Mouse (Mus musculus) limb, embryonic 13.5 days (tissue): ENCODE data around the gene Rapgef5. TPM values are rescaled to one million over a fixed set of nuclear protein-coding genes. Genes with fewer than 3 reads are reported as not detected.

Experiments used
- ATAC-seq: fragments of 200-750 bp; cut with Nextera tagmentation; 2 replicates; pipeline ENCODE4 v1.8.0; 2017; ENCODE audit warnings: low read depth, moderate number of reproducible peaks, moderate TSS enrichment; ENCODE audit not compliant: low FRiP score
- H3K27ac ChIP-seq: fragments of 300-500 bp; sonication (generic); 2 replicates; pipeline ENCODE4 v1.5.1; 2015; ENCODE audit warnings: inconsistent platforms, mild to moderate bottlenecking, moderate library complexity
- H3K27me3 ChIP-seq: fragments of 300-500 bp; sonication (generic); 2 replicates; pipeline ENCODE4 v1.6.1; 2015; ENCODE audit warnings: mild to moderate bottlenecking, inconsistent platforms
- H3K36me3 ChIP-seq: fragments of 300-500 bp; sonication (generic); 2 replicates; pipeline ENCODE4 v1.6.1; 2015; ENCODE audit warnings: inconsistent platforms, mild to moderate bottlenecking, moderate library complexity
- H3K4me1 ChIP-seq: fragments of 300-500 bp; sonication (generic); 2 replicates; pipeline ENCODE4 v1.6.1; 2015; ENCODE audit warnings: inconsistent platforms
- H3K4me2 ChIP-seq: fragments of 300-500 bp; sonication (generic); replicated peaks from 2 replicates; pipeline ENCODE4 v1.6.1; 2015; ENCODE audit warnings: inconsistent platforms, mild to moderate bottlenecking, moderate library complexity
- H3K4me3 ChIP-seq: fragments of 300-500 bp; sonication (generic); 2 replicates; pipeline ENCODE4 v1.5.1; 2015; ENCODE audit warnings: moderate library complexity, mild to moderate bottlenecking, inconsistent platforms
- H3K9ac ChIP-seq: fragments of 300-500 bp; sonication (generic); 2 replicates; pipeline ENCODE4 v1.6.1; 2015; ENCODE audit warnings: mild to moderate bottlenecking, inconsistent platforms
- H3K9me3 ChIP-seq: fragments of 300-500 bp; sonication (generic); 2 replicates; pipeline ENCODE4 v1.6.1; 2016; ENCODE audit warnings: inconsistent platforms
- WGBS: fragments of 180-500 bp; shearing (Covaris S2); methylation state at CpG from one replicate; pipeline ENCODE4 v1.1.7; 2015; 5-methylcytosine and 5-hydroxymethylcytosine counted together
- polyA plus RNA-seq: library from polyadenylated mRNA; unstranded; fragments of >200 nt; fragmentation: Nextera tagmentation; extraction: Ambion mirVana; gene quantifications from 2 replicates; pipeline ENCODE4 v1.2.1, GENCODE M21; 2015

The Rapgef5 gene
- polyA plus RNA-seq, 1 experiment from 2014 or later = 7.6 TPM

GRCm38 (mm10) chr12:117505163-117505562 lies 11.1 kb upstream of the Rapgef5 start:
- H3K9me3 ChIP-seq = no peaks in the 10 kb centered on the region; the same call in 1 of the 2 replicates
- WGBS = 76% methylated on average over 2 of the region's 2 CpGs
- no peak overlapping the region for H3K4me3 ChIP-seq
- no peaks in the 10 kb centered on the region for H3K36me3 ChIP-seq
- ATAC-seq = no peak
- H3K9ac ChIP-seq = no peak overlapping the region
- H3K4me2 ChIP-seq = no peak overlapping the region
- peaks cover 3% of the 10 kb centered on the region; the same call in 1 of the 2 replicates for H3K4me1 ChIP-seq
- no peak overlapping the region for H3K27ac ChIP-seq
- H3K27me3 ChIP-seq = no peaks in the 10 kb centered on the region

GRCm38 (mm10) chr12:117507772-117508171 lies 8.5 kb upstream of the Rapgef5 start:
- 0 out of 2 replicates have a peak, but pooled peaks cover 3% of the 10 kb centered on the region for H3K4me1 ChIP-seq
- H3K27me3 ChIP-seq = no peaks in the 10 kb centered on the region; the same call in 1 of the 2 replicates
- ATAC-seq = no peak
- no peak overlapping the region for H3K27ac ChIP-seq
- H3K9me3 ChIP-seq = no peaks in the 10 kb centered on the region; the same call in 1 of the 2 replicates
- H3K9ac ChIP-seq = no peak overlapping the region
- H3K36me3 ChIP-seq = no peaks in the 10 kb centered on the region
- WGBS = 37% methylated on average over 1 of the region's 1 CpGs
- H3K4me3 ChIP-seq = no peak overlapping the region
- no peak overlapping the region for H3K4me2 ChIP-seq

- Histone ChIP-seq H3K27me3 (no peaks in the 10 kb centered on the region; the same call in 1 of the 2 replicates), H3K9ac (no peak overlapping the region), H3K4me1 (0 out of 2 replicates have a peak, but pooled peaks cover 3% of the 10 kb centered on the region), H3K4me2 (no peak overlapping the region), H3K9me3 (no peaks in the 10 kb centered on the region), H3K36me3 (no peaks in the 10 kb centered on the region), H3K27ac (no peak overlapping the region), H3K4me3 (no peak overlapping the region)
- WGBS = 46% methylated on average over 2 of the region's 2 CpGs
- ATAC-seq = no peak
Measured at GRCm38 (mm10) chr12:117509919-117510318, 6.4 kb upstream of the Rapgef5 start.

GRCm38 (mm10) chr12:117512468-117512867 lies 3.8 kb upstream of the Rapgef5 start:
- H3K4me3 ChIP-seq = no peak overlapping the region
- no peaks in the 10 kb centered on the region for H3K9me3 ChIP-seq
- H3K27ac ChIP-seq = no peak overlapping the region
- WGBS = 68% methylated on average over 3 of the region's 3 CpGs
- no peak overlapping the region for H3K4me2 ChIP-seq
- no peak for ATAC-seq
- no peaks in the 10 kb centered on the region for H3K36me3 ChIP-seq
- H3K9ac ChIP-seq = no peak overlapping the region
- H3K4me1 ChIP-seq = 0 out of 2 replicates have a peak, but pooled peaks cover 3% of the 10 kb centered on the region
- H3K27me3 ChIP-seq = no peaks in the 10 kb centered on the region; the same call in 1 of the 2 replicates

- no peak overlapping the region for H3K4me2 ChIP-seq
Measured at GRCm38 (mm10) chr12:117513150-117513932, 2.9 kb upstream of the Rapgef5 start.

GRCm38 (mm10) chr12:117517275-117517936 lies 1.1 kb downstream of the Rapgef5 start:
- Histone ChIP-seq H3K36me3 (no peaks in the 10 kb centered on the region), H3K27ac (no peak overlapping the region), H3K4me2 (no peak overlapping the region), H3K27me3 (peaks cover 4% of the 10 kb centered on the region; the same call in 1 of the 2 replicates), H3K9ac (no peak overlapping the region), H3K4me3 (no peak overlapping the region), H3K4me1 (no peaks in the 10 kb centered on the region), H3K9me3 (no peaks in the 10 kb centered on the region)
- ATAC-seq = no peak
- WGBS = 83% methylated on average over 14 of the region's 14 CpGs

More at GRCm38 (mm10) chr12:117513150-117513932, 2.9 kb upstream of the Rapgef5 start:
- H3K36me3 ChIP-seq = no peaks in the 10 kb centered on the region
- H3K4me1 ChIP-seq = no peaks in the 10 kb centered on the region
- H3K27me3 ChIP-seq = no peaks in the 10 kb centered on the region; the same call in 1 of the 2 replicates
- H3K27ac ChIP-seq = no peak overlapping the region
- no peaks in the 10 kb centered on the region for H3K9me3 ChIP-seq
- no peak overlapping the region for H3K4me3 ChIP-seq
- H3K9ac ChIP-seq = no peak overlapping the region
- ATAC-seq = no peak
- WGBS = 48% methylated on average over 11 of the region's 11 CpGs

GRCm38 (mm10) chr12:117524311-117525013 lies 8.2 kb downstream of the Rapgef5 start:
- Histone ChIP-seq H3K4me2 (no peak overlapping the region), H3K36me3 (no peaks in the 10 kb centered on the region), H3K4me3 (no peak overlapping the region), H3K4me1 (peaks cover 14% of the 10 kb centered on the region), H3K9ac (no peak overlapping the region), H3K9me3 (no peaks in the 10 kb centered on the region), H3K27ac (no peak overlapping the region), H3K27me3 (no peaks in the 10 kb centered on the region)
- no peak for ATAC-seq
- WGBS = 46% methylated on average over 9 of the region's 9 CpGs

GRCm38 (mm10) chr12:117527889-117528288 lies 11.6 kb downstream of the Rapgef5 start:
- peaks cover 14% of the 10 kb centered on the region for H3K4me1 ChIP-seq
- H3K4me3 ChIP-seq = no peak overlapping the region
- H3K36me3 ChIP-seq = no peaks in the 10 kb centered on the region
- H3K9me3 ChIP-seq = no peaks in the 10 kb centered on the region
- H3K27me3 ChIP-seq = peaks cover 15% of the 10 kb centered on the region
- WGBS = 38% methylated on average over 3 of the region's 3 CpGs
- H3K4me2 ChIP-seq = no peak overlapping the region
- no peak for ATAC-seq
- no peak overlapping the region for H3K27ac ChIP-seq
- no peak overlapping the region for H3K9ac ChIP-seq

GRCm38 (mm10) chr12:117528509-117529145 lies 12.3 kb downstream of the Rapgef5 start:
- H3K27ac ChIP-seq = no peak overlapping the region
- H3K9ac ChIP-seq = no peak overlapping the region
- no peaks in the 10 kb centered on the region for H3K36me3 ChIP-seq
- 59% methylated on average over 4 of the region's 4 CpGs for WGBS
- no peak for ATAC-seq
- H3K4me1 ChIP-seq = peaks cover 14% of the 10 kb centered on the region
- no peak overlapping the region for H3K4me3 ChIP-seq
- H3K4me2 ChIP-seq = no peak overlapping the region
- H3K9me3 ChIP-seq = no peaks in the 10 kb centered on the region
- H3K27me3 ChIP-seq = peaks cover 22% of the 10 kb centered on the region

GRCm38 (mm10) chr12:117531106-117531505 lies 14.8 kb downstream of the Rapgef5 start:
- H3K4me3 ChIP-seq = no peak overlapping the region
- ATAC-seq = no peak
- H3K9ac ChIP-seq = no peak overlapping the region
- no peaks in the 10 kb centered on the region for H3K9me3 ChIP-seq
- H3K27me3 ChIP-seq = peaks cover 45% of the 10 kb centered on the region
- no peak overlapping the region for H3K4me2 ChIP-seq
- no peaks in the 10 kb centered on the region for H3K36me3 ChIP-seq
- 84% methylated on average over 4 of the region's 4 CpGs for WGBS
- H3K27ac ChIP-seq = no peak overlapping the region
- peaks cover 14% of the 10 kb centered on the region for H3K4me1 ChIP-seq

- H3K9me3 ChIP-seq = no peaks in the 10 kb centered on the region
- peaks cover 7% of the 10 kb centered on the region for H3K4me1 ChIP-seq
- H3K36me3 ChIP-seq = no peaks in the 10 kb centered on the region
- peak; percentile 87 for ATAC-seq
- WGBS = 2% methylated on average over 42 of the region's 64 CpGs
- H3K9ac ChIP-seq = peak overlapping the region; percentile 73
- no peak overlapping the region for H3K27ac ChIP-seq
- H3K4me2 ChIP-seq = peak overlapping the region; percentile 96
- H3K4me3 ChIP-seq = peak overlapping the region; percentile 69
- H3K27me3 ChIP-seq = peaks cover 55% of the 10 kb centered on the region
Measured at GRCm38 (mm10) chr12:117533176-117534086, 17.2 kb downstream of the Rapgef5 start.
